Mouse (Mus musculus) cerebellum, adult (tissue): ENCODE data around the gene Heg1.

ENCODE experiments used
- ATAC-seq: cut with Nextera tagmentation; 2 replicates; pipeline ENCODE4 v1.9.2; 2017; ENCODE audit warnings: mild to moderate bottlenecking, moderate library complexity, mixed read lengths; ENCODE audit not compliant: insufficient number of reproducible peaks, low FRiP score, low TSS enrichment

Heg1 gene

DNA sequence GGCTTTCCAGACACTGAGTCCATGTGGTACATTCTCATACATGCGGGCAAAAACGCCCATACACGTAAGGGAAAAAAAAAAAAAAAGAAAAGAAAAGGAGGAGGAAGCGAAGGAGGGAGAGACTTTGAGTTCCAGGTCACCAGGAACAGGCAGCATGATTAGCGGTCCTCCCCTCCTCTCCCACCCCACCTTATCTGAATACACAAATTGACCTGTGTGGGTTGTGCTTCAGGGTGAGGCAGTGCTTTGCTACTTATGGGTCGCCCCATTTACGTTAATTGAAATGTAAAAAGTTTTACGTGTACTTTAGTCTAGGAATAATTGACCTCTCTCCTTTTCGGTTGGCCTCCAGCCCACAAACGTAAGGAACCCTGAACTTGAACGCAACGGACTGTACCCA, 82.1 kb downstream of the Heg1 start:
- ATAC-seq: no peak

GRCm38 (mm10) chr16:33766757-33767156, 82.6 kb downstream of the Heg1 start:
- ATAC-seq: no peak

DNA sequence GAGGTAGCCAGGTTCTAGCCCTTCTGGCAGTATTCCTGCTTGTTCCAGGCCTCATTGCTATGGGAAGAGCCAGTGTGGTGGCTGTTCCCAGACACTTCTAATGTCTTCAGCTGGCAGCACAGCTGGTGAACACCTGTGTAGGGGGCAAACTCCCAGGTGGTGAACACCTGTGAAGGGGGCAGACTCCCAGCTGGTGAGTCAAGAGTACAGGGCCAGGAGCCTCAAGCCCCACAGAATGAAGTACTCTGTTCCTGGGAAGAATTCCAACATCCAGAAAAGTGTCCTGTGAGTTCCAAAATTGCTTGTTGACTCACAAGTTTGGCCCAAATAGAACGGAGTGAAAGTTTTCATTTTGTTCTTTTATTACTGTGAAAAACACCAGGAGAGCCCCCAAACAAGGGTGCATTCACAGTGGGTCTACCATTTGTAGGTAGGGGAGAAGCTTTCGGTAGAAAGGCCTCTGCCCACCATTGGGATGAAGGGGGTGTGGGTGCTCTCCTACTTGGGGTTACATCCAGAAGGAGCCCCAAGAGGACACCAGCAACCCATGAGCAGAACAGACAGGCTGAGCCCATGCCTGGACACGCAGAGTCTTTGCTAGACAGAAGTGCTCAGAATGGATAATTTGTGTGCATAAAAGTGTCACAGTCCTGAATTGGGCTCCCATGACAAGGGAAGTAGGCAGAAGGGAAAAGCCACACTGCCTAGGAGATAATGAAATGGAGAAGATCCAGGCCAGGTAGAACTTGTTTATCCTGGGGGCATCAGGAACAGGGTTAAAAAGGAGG, 84.5 kb downstream of the Heg1 start:
- ATAC-seq: no peak

DNA sequence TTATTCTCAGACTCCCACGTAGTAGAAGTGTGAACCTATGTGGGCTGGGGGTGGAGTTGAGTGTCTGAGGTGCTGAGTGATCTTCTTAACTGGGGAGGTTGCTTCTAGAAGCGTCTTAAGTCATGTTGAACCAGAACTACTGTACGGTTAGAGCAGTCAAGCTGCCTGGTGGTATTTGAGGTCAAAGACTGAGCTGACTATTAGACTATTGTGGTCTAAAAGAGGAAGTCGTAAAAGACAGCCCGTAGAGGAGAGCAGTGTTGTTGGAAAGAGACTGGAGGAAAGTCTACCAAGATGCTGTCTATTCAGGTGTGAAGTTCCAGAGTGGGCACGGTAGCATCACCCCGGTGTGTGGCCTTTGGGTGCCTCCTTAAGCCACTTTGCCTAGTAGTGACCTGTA, 85.7 kb downstream of the Heg1 start:
- ATAC-seq: no peak

DNA sequence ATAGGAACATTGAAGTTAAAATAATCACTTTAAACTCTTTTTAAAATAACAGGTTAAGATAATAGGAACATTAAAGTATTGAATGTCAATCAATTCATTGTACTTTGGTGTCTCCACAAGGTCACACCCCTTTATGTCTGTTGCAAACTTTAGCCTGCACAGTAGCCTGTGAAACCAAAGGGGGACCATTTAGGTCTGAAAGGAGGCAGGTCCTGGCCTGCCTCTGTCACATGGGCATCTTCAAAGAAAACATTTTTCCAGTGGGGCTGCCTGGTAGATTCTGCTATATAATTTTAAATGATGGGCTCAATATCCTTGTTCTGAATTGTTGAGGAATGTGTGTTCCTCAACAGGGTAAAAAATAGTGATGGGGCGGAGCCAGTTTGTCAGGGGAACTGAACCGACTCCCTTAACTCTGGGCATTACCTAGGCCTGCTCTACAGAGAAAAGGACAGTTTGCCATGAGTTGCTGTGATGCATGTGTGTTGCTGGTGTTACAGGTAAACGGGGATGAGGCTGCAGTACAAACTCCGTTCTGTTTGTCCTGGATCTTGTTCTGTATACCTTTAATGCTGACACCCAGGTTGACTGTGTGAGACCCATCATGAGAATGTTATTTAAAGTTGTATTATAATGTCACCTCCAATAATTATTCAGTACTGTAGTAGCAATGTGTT, 86.7 kb downstream of the Heg1 start:
- no peak for ATAC-seq

- ATAC-seq: no peak
Observed at GRCm38 (mm10) chr16:33772809-33773208, 88.6 kb downstream of the Heg1 start.

- ATAC-seq: no peak
Observed at GRCm38 (mm10) chr16:33774972-33775371, 90.8 kb downstream of the Heg1 start.

DNA sequence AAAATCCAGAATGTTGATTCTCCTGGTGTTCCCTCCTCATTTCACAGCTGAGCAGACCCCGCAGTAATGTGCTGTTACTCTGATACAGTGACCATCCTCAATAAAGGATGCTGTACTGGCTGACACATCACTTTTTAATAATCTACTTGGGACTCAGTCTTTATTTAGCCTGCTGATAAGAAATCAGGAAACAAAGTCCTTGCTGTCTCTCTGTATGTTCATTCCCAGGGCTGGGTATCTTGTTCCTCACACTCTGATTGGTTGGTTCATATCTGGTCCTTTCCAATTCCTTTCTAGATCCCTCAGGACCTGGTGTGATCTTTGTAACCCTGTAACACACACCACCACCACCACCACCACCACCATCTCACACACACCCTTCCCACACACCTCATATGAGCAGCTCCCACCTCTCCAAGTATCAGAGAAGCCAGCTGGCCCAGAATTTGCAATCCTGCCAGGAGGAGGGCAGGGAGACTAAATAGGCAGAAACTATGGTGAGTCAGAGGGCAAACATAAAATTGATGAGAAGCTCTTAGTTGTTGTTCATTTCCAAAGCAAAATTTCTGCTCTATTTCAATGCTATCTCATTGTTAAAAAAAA, 91.7 kb downstream of the Heg1 start:
- no peak for ATAC-seq

GRCm38 (mm10) chr16:33776766-33777529, 92.8 kb downstream of the Heg1 start:
- no peak for ATAC-seq

DNA sequence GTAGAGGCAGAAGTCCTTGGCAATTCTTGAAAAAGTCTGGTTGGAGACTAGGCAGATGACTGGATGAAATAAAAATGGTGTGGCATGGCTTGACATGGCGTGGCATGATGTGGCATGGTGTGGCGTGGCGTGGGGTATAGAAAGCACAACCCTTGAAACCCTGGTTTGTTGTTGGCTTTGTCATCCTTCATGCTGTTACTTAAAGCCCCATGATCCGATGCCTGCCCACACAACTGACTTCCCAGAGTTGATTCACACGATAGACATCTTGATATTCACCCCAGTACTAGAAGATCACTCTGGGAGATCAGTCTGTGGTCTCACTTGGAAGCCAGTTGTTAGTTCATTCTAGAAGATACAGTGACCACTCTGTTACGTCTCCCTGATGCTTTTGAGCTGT, 93.4 kb downstream of the Heg1 start:
- ATAC-seq: no peak

DNA sequence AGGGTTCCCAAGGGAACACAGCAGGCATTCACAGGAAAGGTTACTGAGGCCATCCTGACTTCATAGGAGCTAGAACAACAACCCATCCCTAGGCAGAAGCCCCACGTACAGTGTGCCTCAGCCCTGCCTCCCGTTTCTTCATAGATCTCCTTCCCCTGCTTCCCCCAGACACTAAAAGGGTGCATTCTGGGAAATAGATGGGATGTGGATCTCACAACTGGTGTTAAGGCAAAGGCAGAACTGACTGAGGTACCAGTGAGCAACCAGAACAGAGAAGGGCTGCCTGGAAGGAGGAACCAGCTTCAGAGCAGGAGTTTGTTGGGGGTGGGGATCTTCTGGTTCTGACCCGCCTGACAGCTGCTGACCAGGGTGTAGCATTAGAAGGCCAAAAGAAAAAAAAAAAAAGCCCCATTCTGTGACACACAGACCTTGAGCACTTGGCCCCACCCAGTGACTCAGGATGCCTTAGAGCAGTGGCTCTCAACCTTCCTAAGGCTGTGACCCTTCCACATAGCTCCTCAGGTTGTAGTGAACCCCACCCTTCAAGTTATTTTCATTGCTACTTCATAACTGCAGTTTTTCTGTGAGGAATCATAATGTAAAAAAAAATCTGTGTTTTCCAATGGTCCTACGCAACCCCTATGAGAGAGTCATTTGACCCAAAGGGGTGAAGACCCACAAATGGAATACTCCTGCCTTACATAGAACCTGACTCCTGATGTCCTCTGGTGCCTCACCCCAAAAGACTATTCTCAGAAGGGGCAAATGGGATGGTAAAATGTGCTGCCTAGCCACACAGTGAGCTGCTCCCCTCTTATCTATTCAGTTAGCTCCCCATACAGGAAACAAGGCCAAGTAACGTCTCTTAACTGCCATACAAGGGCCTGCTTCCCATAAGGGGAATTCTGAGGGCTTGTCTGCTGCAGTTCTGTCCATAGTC, 97.9 kb downstream of the Heg1 start:
- ATAC-seq: no peak

GRCm38 (mm10) chr16:33782729-33783091, 98.5 kb downstream of the Heg1 start:
- no peak for ATAC-seq

GRCm38 (mm10) chr16:33784547-33784946, 100.4 kb downstream of the Heg1 start:
- no peak for ATAC-seq

- no peak for ATAC-seq
Observed at GRCm38 (mm10) chr16:33785092-33785704, 101.0 kb downstream of the Heg1 start.

GRCm38 (mm10) chr16:33786657-33787390, 102.7 kb downstream of the Heg1 start:
- no peak for ATAC-seq

GRCm38 (mm10) chr16:33793846-33794791, 109.9 kb downstream of the Heg1 start, which contains the start of gene Muc13:
Gene Muc13, plus strand, starts transcription at chr16:33794037.
- ATAC-seq: no peak

DNA sequence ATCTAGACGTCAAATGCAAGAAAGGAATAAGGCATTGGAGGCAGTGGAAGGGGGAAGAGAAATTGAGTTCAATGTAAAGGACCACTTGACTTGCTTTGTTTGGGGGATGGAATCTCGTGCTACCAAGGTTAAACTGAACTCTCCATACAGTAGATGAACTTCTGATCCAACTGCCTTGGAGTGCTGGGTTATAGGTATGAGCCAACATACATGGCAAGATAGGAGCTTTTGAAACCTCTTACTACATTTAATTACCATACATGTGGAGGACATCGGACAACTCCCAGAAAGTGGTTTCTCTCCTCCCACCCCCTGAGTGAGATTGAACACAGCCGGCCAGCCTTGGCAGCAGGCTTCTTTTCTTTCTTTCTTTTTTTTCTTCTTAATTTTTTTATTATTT, 110.9 kb downstream of the Heg1 start:
- ATAC-seq: no peak

DNA sequence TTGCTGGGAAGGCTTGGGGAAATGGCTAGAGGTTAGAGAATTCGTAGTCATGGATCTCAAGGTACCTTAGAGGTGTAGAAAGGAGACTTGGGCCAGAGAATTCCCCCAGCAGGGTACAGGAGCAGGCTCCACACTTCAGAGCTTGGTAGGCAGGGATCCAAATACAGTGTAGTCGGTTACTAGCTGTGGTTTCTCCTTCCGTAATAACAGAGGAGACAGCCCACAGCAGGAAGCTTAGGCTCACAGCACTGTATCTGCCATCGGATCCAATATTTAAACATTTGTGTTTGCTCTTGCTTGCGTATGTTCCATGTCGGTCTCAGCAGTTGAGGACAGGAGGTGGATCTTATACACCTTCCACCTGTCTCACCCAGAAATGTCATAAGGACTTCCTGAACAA, 111.7 kb downstream of the Heg1 start:
- no peak for ATAC-seq
